Mouse (Mus musculus) cerebellum, adult 2 months (tissue): ENCODE results near the gene Ly75. TPM values are rescaled to one million over a fixed set of nuclear protein-coding genes. Genes with fewer than 3 reads are reported as not detected.

Experiments
- DNase-seq, 2 experiments: peaks; one replicate each; pipeline ENCODE4 v3.0.0; 2021
- H3K27ac ChIP-seq: fragments of 200-500 bp; 2 replicates; pipeline ENCODE4 v1.5.1; 2012; ENCODE audit warnings: low read length, control low read depth, inconsistent platforms; ENCODE audit not compliant: insufficient read depth
- H3K27me3 ChIP-seq: fragments of 200-500 bp; 2 replicates; pipeline ENCODE4 v1.6.1; 2012; ENCODE audit warnings: inconsistent platforms, mild to moderate bottlenecking, low read length, moderate library complexity; ENCODE audit not compliant: control insufficient read depth, insufficient read depth
- H3K4me1 ChIP-seq: fragments of 200-500 bp; 2 replicates; pipeline ENCODE4 v1.6.1; 2011; ENCODE audit warnings: low read length; ENCODE audit not compliant: control insufficient read depth, insufficient read depth
- H3K4me3 ChIP-seq: fragments of 200-500 bp; replicated peaks from 2 replicates; pipeline ENCODE3; 2011; ENCODE audit warnings: mild to moderate bottlenecking, low read depth, low read length, control low read depth; ENCODE audit not compliant: insufficient read depth
- CTCF ChIP-seq: fragments of 200-500 bp; IDR thresholded peaks from 2 replicates; pipeline ENCODE4 v1.5.1; 2011; ENCODE audit warnings: low read depth, mild to moderate bottlenecking, control low read depth, low read length, moderate library complexity, borderline replicate concordance; ENCODE audit not compliant: insufficient read depth
- POLR2A ChIP-seq: fragments of 200-500 bp; IDR thresholded peaks from 2 replicates; pipeline ENCODE4 v1.6.1; 2011; ENCODE audit warnings: low read length, control low read depth, borderline replicate concordance; ENCODE audit not compliant: insufficient read depth
- WGBS: fragments of 180-500 bp; shearing (Covaris S2); methylation state at CpG from one replicate; pipeline ENCODE4 v1.1.7; 2018; 5-methylcytosine and 5-hydroxymethylcytosine counted together
- polyA plus RNA-seq: library from polyadenylated mRNA; depleted of rRNA; stranded (reverse); fragments of >200 nt; gene quantifications from 2 replicates; pipeline ENCODE4 v1.2.3, GENCODE M21; 2012

Ly75 gene
- polyA plus RNA-seq, 1 experiment: 0.92 TPM

- no peaks in the 10 kb centered on the region for H3K4me1 ChIP-seq
- WGBS: 92% methylated on average over 4 of the region's 4 CpGs
- no peaks in the 10 kb centered on the region for H3K27me3 ChIP-seq
- DNase-seq: no peak
- H3K4me3 ChIP-seq: no peak overlapping the region
- no peak for TF ChIP-seq POLR2A
- no peak for TF ChIP-seq CTCF
- no peak overlapping the region for H3K27ac ChIP-seq
Measured at GRCm38 (mm10) chr2:60369454-60369853, 13.6 kb downstream of the Ly75 start.

GRCm38 (mm10) chr2:60367871-60368270 lies 15.2 kb downstream of the Ly75 start:
- H3K27ac ChIP-seq: no peak overlapping the region
- no peaks in the 10 kb centered on the region for H3K27me3 ChIP-seq
- WGBS: 90% methylated on average over 7 of the region's 7 CpGs
- no peaks in the 10 kb centered on the region for H3K4me1 ChIP-seq
- TF ChIP-seq CTCF (no peak), POLR2A (no peak)
- no peak overlapping the region for H3K4me3 ChIP-seq
- no peak for DNase-seq

- TF ChIP-seq CTCF (no peak), POLR2A (no peak)
- no peak overlapping the region for H3K27ac ChIP-seq
- DNase-seq: no peak
- H3K4me3 ChIP-seq: no peak overlapping the region
- no peaks in the 10 kb centered on the region for H3K27me3 ChIP-seq
- 95% methylated on average over 2 of the region's 2 CpGs for WGBS
- H3K4me1 ChIP-seq: no peaks in the 10 kb centered on the region
Measured at GRCm38 (mm10) chr2:60367204-60367603, 15.9 kb downstream of the Ly75 start.

GRCm38 (mm10) chr2:60365820-60366610 lies 17.1 kb downstream of the Ly75 start:
- Histone ChIP-seq H3K27me3 (no peaks in the 10 kb centered on the region), H3K4me3 (no peak overlapping the region), H3K4me1 (no peaks in the 10 kb centered on the region), H3K27ac (no peak overlapping the region)
- no peak for TF ChIP-seq CTCF
- no peak for TF ChIP-seq POLR2A
- 80% methylated on average over 5 of the region's 5 CpGs for WGBS
- DNase-seq: no peak

GRCm38 (mm10) chr2:60365138-60365775 lies 17.8 kb downstream of the Ly75 start:
- no peaks in the 10 kb centered on the region for H3K27me3 ChIP-seq
- 51% methylated on average over 7 of the region's 7 CpGs for WGBS
- no peaks in the 10 kb centered on the region for H3K4me1 ChIP-seq
- no peak for TF ChIP-seq POLR2A
- no peak for TF ChIP-seq CTCF
- no peak for DNase-seq
- no peak overlapping the region for H3K27ac ChIP-seq
- H3K4me3 ChIP-seq: no peak overlapping the region

GRCm38 (mm10) chr2:60362146-60362545 lies 21.0 kb downstream of the Ly75 start:
- H3K4me3 ChIP-seq: no peak overlapping the region
- WGBS: 79% methylated on average over 6 of the region's 6 CpGs
- H3K27me3 ChIP-seq: no peaks in the 10 kb centered on the region
- no peaks in the 10 kb centered on the region for H3K4me1 ChIP-seq
- DNase-seq: no peak
- no peak overlapping the region for H3K27ac ChIP-seq
- TF ChIP-seq POLR2A (no peak), CTCF (no peak)

DNA sequence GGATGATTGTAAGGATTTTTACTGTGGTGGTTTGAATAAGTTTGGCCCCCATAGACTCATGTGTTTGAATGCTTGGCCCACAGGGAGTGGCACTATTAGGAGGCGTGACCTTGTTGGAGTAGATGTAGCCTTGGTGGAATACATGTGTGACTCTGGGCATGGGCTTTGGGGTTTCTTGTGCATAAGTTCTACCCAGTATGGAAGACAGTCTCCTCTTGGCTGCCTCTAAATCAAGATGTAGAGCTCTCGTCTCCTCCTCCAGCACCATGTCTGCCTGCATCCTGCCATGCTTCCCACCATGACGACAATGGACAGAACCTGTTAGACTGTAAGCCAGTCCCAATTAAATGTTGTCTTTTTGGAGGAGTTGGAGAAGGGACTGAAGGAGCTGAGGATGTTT lies 23.3 kb downstream of the Ly75 start:
- H3K4me3 ChIP-seq: no peak overlapping the region
- no peak overlapping the region for H3K27ac ChIP-seq
- DNase-seq: no peak
- H3K27me3 ChIP-seq: no peaks in the 10 kb centered on the region
- 95% methylated on average over 3 of the region's 3 CpGs for WGBS
- TF ChIP-seq POLR2A: no peak
- TF ChIP-seq CTCF: no peak
- H3K4me1 ChIP-seq: no peaks in the 10 kb centered on the region

DNA sequence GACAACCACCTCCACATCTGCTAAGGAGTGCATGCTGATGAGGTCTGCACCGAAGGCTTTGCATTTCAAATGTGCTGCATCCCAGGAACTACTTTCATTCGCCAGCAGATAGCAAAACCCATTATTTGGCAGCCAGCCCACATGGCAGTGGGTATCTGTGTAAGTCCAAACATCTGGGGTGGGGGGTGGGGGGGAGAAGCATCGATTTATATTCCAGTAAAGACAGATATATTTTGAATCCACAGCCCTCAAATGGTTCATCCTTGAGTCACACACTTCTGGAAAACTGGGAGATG lies 27.8 kb downstream of the Ly75 start:
- TF ChIP-seq CTCF: no peak
- no peak for TF ChIP-seq POLR2A
- whole genome bisulfite sequencing: 15% methylated on average over 3 of the region's 3 CpGs
- Histone ChIP-seq H3K27ac (no peak overlapping the region), H3K4me1 (no peaks in the 10 kb centered on the region), H3K4me3 (no peak overlapping the region), H3K27me3 (no peaks in the 10 kb centered on the region)
- no peak for DNase-seq
